Mouse (Mus musculus): ENCODE measurements around the gene Mcm6.

DNA sequence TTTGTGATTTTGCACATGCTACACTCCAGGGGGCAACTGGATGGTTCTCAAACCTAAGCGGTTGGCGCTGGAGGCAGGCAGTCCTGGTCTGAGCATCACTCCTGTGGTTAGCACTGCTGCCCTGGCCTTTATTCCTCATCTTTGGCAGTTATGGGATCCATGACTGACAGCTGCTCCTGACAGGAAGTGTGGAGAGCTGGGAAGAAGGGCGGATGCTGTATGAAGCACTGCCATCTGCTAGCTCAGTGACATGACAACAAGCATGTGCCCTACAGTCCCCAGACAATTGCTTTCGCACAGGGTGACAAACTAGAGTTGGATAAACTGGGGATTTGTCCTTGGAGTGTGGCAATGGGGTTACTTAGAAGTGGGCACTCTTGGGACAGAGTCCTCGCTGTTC lies 69.2 kb downstream of the Mcm6 start:
- TF ChIP-seq CTCF (IDR thresholded peaks at IDR 0.05; ENCODE audit: borderline replicate concordance, insufficient read depth, low read depth, low read length) (no peak), POLR2A (IDR thresholded peaks at IDR 0.05; ENCODE audit: borderline replicate concordance, insufficient read depth, low read length) (no peak)
